Mouse (Mus musculus) spleen, adult 2 months (tissue): ENCODE data around the gene Rpl27.

ENCODE experiments used
- CTCF ChIP-seq: fragments of 200-500 bp; IDR thresholded peaks from 2 replicates; pipeline ENCODE4 v1.5.1; 2011; ENCODE audit warnings: mild to moderate bottlenecking, inconsistent platforms; ENCODE audit not compliant: insufficient read depth, insufficient read length, insufficient replicate concordance; ENCODE audit errors: extremely low read depth
- POLR2A ChIP-seq: fragments of 200-500 bp; IDR thresholded peaks from 2 replicates; pipeline ENCODE4 v1.6.1; 2011; ENCODE audit warnings: low read depth, low read length, inconsistent platforms

DNA sequence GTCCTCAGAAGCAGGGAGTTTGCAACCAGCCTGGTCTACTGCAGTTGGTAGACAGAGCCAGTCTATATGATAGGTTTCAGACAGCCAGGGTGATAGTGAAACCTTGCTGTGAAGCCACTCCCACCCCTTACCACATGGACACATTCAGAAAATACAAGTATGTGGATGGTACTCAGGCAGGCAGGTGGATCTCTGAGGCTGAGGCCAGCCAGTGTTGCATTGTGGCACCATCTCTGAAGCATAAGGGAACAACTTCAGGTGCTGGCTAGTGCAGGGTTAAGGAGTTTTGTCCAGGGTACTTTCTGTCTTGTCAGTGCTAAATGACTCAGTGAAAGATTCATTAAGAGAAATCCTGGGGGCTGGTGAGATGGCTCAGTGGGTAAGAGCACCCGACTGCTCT lies 4.2 kb downstream of the Rpl27 start:
- TF ChIP-seq CTCF: no peak
- no peak for TF ChIP-seq POLR2A
